ENCODE assay signal across 1 mouse cellular context in the genomic region with DNA sequence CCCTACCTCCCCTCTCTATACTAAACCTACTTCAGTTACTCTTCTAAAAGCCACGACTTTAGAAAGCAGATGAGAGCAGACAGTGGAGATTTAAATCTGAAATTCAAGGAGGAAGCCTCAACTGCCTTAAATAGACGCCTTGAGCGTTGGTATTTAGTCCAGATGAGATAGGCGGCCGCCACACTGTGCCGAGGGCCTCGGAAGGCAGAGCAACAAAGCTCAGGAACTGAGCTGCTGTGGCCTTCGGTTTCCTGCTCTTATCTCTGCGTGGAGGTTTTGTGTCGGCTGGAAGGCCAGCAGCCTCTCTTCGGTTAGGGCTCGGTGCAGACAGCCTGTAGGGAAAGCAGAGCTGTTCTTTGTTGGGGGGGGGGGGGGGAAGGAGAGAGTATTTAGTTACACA.
TF ChIP-seq lines count a peak whose summit lies in the region.

No protein-coding gene starts in this region.

TF ChIP-seq in MEL, 35 proteins besides CTCF, POLR2A, EP300 and RAD21:
- TF ChIP-seq BHLHE40 (IDR thresholded peaks at IDR 0.05; ENCODE audit: borderline replicate concordance, low read depth, low read length) = no peak
- TF ChIP-seq TCF12 (IDR thresholded peaks at IDR 0.05; ENCODE audit: low read depth, low read length) = peak; percentile 38; the same call in 1 of the 2 replicates
- peak; percentile 76; the same call in 1 of the 2 replicates for TF ChIP-seq MEF2A (IDR thresholded peaks at IDR 0.05; ENCODE audit: extremely low read depth, insufficient replicate concordance, low read depth, low read length, poor library complexity, severe bottlenecking)
- peak; percentile 90 for TF ChIP-seq RCOR1 (IDR thresholded peaks at IDR 0.05; ENCODE audit: low read depth, low read length)
- TF ChIP-seq TBP (IDR thresholded peaks at IDR 0.05; ENCODE audit: low read depth, low read length) = peak; percentile 80
- no peak for TF ChIP-seq MYC (IDR thresholded peaks at IDR 0.05; ENCODE audit: low read depth, low read length)
- TF ChIP-seq ETS1 (IDR thresholded peaks at IDR 0.05; ENCODE audit: low read depth, low read length) = peak; percentile 44; the same call in 1 of the 2 replicates
- TF ChIP-seq CHD1 (IDR thresholded peaks at IDR 0.05; ENCODE audit: low read depth, low read length) = no peak
- no peak for TF ChIP-seq MAX (IDR thresholded peaks at IDR 0.05; ENCODE audit: low read length)
- 0 out of 2 replicates have a peak, but pooled peaks have one; percentile 6 for TF ChIP-seq ELF1 (IDR thresholded peaks at IDR 0.05; ENCODE audit: low read depth, low read length)
- TF ChIP-seq UBTF (IDR thresholded peaks at IDR 0.05; ENCODE audit: borderline replicate concordance, insufficient read depth, low read depth, low read length) = peak; percentile 88; the same call in 1 of the 2 replicates
- no peak for TF ChIP-seq JUND (IDR thresholded peaks at IDR 0.05; ENCODE audit: low read depth, low read length)
- no peak for TF ChIP-seq MAFK (IDR thresholded peaks at IDR 0.05; ENCODE audit: borderline replicate concordance, low read depth, low read length)
- peak; percentile 77 for TF ChIP-seq GATA1 (IDR thresholded peaks at IDR 0.05; ENCODE audit: low read depth, low read length)
- TF ChIP-seq ZNF384 (IDR thresholded peaks at IDR 0.05; ENCODE audit: low read depth, low read length) = no peak
- no peak for TF ChIP-seq ZKSCAN1 (IDR thresholded peaks at IDR 0.05; ENCODE audit: low read depth, low read length)
- TF ChIP-seq HCFC1 (IDR thresholded peaks at IDR 0.05; ENCODE audit: low read depth, low read length) = peak; percentile 41; the same call in 1 of the 2 replicates
